Mouse (Mus musculus) thymus, postnatal 14 days (tissue): ENCODE data around the gene Selplg.

ENCODE experiments used
- DNase-seq: peaks from one replicate; pipeline ENCODE4 v3.0.0; 2021

The Selplg gene

GRCm38 (mm10) chr5:113832490-113832901, at the start of gene Selplg:
TSS of gene Selplg (minus strand) at chr5:113832644.
- peak; percentile 90 for DNase-seq

- no peak for DNase-seq
Observed at GRCm38 (mm10) chr5:113881136-113881535, 48.7 kb upstream of the Selplg start.

- no peak for DNase-seq
Observed at GRCm38 (mm10) chr5:113878943-113879617, 46.6 kb upstream of the Selplg start.

- DNase-seq = no peak
Observed at GRCm38 (mm10) chr5:113877565-113877964, 45.1 kb upstream of the Selplg start.

GRCm38 (mm10) chr5:113876176-113876575, 43.7 kb upstream of the Selplg start:
- peak; percentile 42 for DNase-seq

GRCm38 (mm10) chr5:113875625-113876024, 43.2 kb upstream of the Selplg start:
- no peak for DNase-seq

GRCm38 (mm10) chr5:113874063-113875024, 41.9 kb upstream of the Selplg start:
- DNase-seq = no peak

- peak; percentile 62 for DNase-seq
Observed at GRCm38 (mm10) chr5:113872936-113873912, 40.8 kb upstream of the Selplg start.

- DNase-seq = no peak
Observed at GRCm38 (mm10) chr5:113871903-113872548, 39.6 kb upstream of the Selplg start.

- no peak for DNase-seq
Observed at GRCm38 (mm10) chr5:113870393-113871040, 38.1 kb upstream of the Selplg start.

- no peak for DNase-seq
Observed at GRCm38 (mm10) chr5:113869132-113869531, 36.7 kb upstream of the Selplg start.

GRCm38 (mm10) chr5:113864992-113865391, 32.5 kb upstream of the Selplg start:
- no peak for DNase-seq

GRCm38 (mm10) chr5:113863994-113864393, 31.6 kb upstream of the Selplg start:
- DNase-seq = no peak

GRCm38 (mm10) chr5:113862418-113862817, 30.0 kb upstream of the Selplg start:
- DNase-seq = no peak

- peak; percentile 59 for DNase-seq
Observed at GRCm38 (mm10) chr5:113861294-113861693, 28.9 kb upstream of the Selplg start.

- DNase-seq = peak; percentile 60
Observed at GRCm38 (mm10) chr5:113858971-113859370, 26.5 kb upstream of the Selplg start.

- DNase-seq = no peak
Observed at GRCm38 (mm10) chr5:113858550-113858949, 26.1 kb upstream of the Selplg start.

- no peak for DNase-seq
Observed at GRCm38 (mm10) chr5:113857631-113858030, 25.2 kb upstream of the Selplg start.

GRCm38 (mm10) chr5:113856631-113857030, 24.2 kb upstream of the Selplg start:
- no peak for DNase-seq

- no peak for DNase-seq
Observed at GRCm38 (mm10) chr5:113855696-113856095, 23.3 kb upstream of the Selplg start.

GRCm38 (mm10) chr5:113855117-113855516, 22.7 kb upstream of the Selplg start:
- DNase-seq = no peak

GRCm38 (mm10) chr5:113854494-113854893, 22.1 kb upstream of the Selplg start:
- DNase-seq = peak; percentile 91
